Mouse (Mus musculus): ENCODE measurements around the gene Akap12. TPM values are rescaled to one million over a fixed set of nuclear protein-coding genes. Genes with fewer than 3 reads are reported as not detected.

The Akap12 gene
- polyA plus RNA-seq, 1 experiment from 2014 or later = 67.9 TPM

DNA sequence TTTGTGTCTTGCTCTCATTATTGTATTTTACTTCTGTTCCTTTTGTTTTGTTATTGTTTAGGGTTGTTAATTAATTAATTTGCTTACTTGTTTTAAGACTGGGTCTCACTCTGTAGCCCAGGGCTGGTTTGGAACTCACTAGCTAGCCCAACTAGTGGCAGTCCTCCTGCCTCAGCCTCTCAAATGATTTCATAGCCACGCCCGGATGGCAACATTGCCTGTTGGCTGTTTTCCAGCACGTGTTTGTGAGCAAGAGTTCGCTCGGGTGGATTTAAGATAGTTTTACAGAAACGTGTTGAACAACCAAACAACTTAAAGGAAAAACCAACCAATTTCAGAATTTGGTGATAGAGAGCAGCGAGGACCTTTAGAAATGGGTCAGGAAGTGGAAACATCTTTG is 1.3 kb downstream of the Akap12 start:
- Histone ChIP-seq H3K27ac (replicated peaks; ENCODE audit: low read depth, low read length) (no peak overlapping the region), H3K36me3 (ENCODE audit: control insufficient read depth, insufficient read depth, low read length) (no peaks in the 10 kb centered on the region), H3K27me3 (replicated peaks; ENCODE audit: control insufficient read depth, insufficient read depth, low read length) (no peaks in the 10 kb centered on the region), H3K4me3 (ENCODE audit: low read depth, low read length) (peak overlapping the region; percentile 69), H3K4me1 (ENCODE audit: control insufficient read depth, insufficient read depth, low read length) (peaks cover 3% of the 10 kb centered on the region; the same call in 1 of the 2 replicates), H3K9me3 (ENCODE audit: control insufficient read depth, low read length) (no peaks in the 10 kb centered on the region), H3K4me2 (ENCODE audit: low read depth, low read length) (peak overlapping the region; percentile 96), H3K9ac (ENCODE audit: low read depth, low read length) (no peak overlapping the region)
- WGBS = 82% methylated on average over 7 of the region's 7 CpGs
- DNase-seq (ENCODE audit: low spot score) (no peak), ATAC-seq (ENCODE audit: low read depth) (no peak)

DNA sequence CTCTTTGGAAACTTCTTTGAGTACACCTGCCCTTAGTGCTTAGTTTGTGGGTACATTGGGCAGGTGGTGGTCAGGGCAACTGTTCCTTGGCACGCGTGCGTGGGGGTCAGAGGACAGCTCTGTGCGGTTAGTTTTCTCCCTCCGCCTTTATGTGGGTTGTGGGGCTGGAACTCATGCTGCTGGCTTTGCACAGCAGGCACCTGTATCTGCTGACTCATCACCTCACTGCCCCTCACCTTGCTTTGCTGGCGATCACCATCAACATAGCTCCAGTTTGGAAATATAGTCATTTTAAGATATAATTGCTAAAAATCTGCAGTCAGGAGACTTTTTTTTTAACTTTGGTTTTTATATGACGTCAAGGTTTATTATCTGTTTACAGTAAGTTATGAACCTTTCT is 2.0 kb downstream of the Akap12 start:
- Histone ChIP-seq H3K9me3 (ENCODE audit: control insufficient read depth, low read length) (no peaks in the 10 kb centered on the region), H3K9ac (ENCODE audit: low read depth, low read length) (no peak overlapping the region), H3K4me3 (ENCODE audit: low read depth, low read length) (no peak overlapping the region), H3K4me1 (ENCODE audit: control insufficient read depth, insufficient read depth, low read length) (peaks cover 3% of the 10 kb centered on the region; the same call in 1 of the 2 replicates), H3K27me3 (replicated peaks; ENCODE audit: control insufficient read depth, insufficient read depth, low read length) (no peaks in the 10 kb centered on the region), H3K4me2 (ENCODE audit: low read depth, low read length) (peak overlapping the region; percentile 96; the same call in 1 of the 2 replicates), H3K27ac (replicated peaks; ENCODE audit: low read depth, low read length) (no peak overlapping the region), H3K36me3 (ENCODE audit: control insufficient read depth, insufficient read depth, low read length) (no peaks in the 10 kb centered on the region)
- DNase-seq (ENCODE audit: low spot score) (no peak), ATAC-seq (ENCODE audit: low read depth) (no peak)
- WGBS = 96% methylated on average over 7 of the region's 7 CpGs

DNA sequence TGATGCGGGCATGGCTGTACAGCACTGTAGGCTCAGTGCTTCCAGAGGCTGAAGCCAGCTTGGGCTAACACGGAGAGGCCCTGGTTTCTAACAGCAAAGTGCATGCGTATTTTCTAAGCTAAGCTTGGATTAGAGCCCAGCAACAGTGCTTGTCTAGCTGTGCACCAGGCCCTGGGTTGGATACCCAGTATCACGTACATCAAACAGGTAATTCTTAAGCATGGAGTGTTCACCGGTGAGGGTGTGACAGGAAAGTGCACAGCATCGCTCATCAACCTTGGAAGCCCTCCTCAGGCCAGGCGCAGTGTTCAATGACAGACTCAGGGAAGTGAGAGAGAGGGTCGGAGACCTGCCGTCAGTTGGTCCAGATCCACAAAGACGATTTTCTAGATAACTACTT is 9.4 kb downstream of the Akap12 start:
- Histone ChIP-seq H3K9ac (ENCODE audit: low read depth, low read length) (no peak overlapping the region), H3K27me3 (replicated peaks; ENCODE audit: control insufficient read depth, insufficient read depth, low read length) (no peaks in the 10 kb centered on the region), H3K9me3 (ENCODE audit: control insufficient read depth, low read length) (no peaks in the 10 kb centered on the region), H3K4me3 (ENCODE audit: low read depth, low read length) (no peak overlapping the region), H3K27ac (replicated peaks; ENCODE audit: low read depth, low read length) (no peak overlapping the region), H3K4me2 (ENCODE audit: low read depth, low read length) (no peak overlapping the region), H3K36me3 (ENCODE audit: control insufficient read depth, insufficient read depth, low read length) (no peaks in the 10 kb centered on the region), H3K4me1 (ENCODE audit: control insufficient read depth, insufficient read depth, low read length) (no peaks in the 10 kb centered on the region)
- no peak for ATAC-seq (ENCODE audit: low read depth)
- WGBS = 83% methylated on average over 10 of the region's 10 CpGs
- DNase-seq (ENCODE audit: low spot score) = peak; percentile 3

DNA sequence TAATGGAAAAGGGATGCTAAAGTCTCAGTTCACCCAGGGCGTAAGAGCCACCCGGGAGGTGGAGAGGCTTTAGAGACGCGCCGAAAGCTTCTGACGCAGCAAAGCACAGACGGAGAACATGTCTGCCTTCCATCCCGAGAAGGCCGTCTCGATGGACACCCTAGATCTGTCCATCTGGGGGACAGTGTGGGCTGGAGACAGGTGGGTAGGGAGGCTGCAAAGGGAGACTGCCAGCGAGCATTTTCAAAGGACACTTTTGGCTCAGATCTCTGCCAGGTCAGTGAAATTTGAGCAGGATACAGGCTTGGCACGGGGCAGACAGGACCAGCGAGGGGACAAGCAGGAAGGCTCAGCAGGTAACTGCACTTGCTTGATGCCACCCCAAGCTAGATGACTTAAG is 9.9 kb downstream of the Akap12 start:
- WGBS = 84% methylated on average over 13 of the region's 13 CpGs
- no peak overlapping the region for H3K4me3 ChIP-seq (ENCODE audit: low read depth, low read length)
- H3K9me3 ChIP-seq (ENCODE audit: control insufficient read depth, low read length) = no peaks in the 10 kb centered on the region
- H3K27ac ChIP-seq (replicated peaks; ENCODE audit: low read depth, low read length) = no peak overlapping the region
- no peak overlapping the region for H3K9ac ChIP-seq (ENCODE audit: low read depth, low read length)
- H3K36me3 ChIP-seq (ENCODE audit: control insufficient read depth, insufficient read depth, low read length) = no peaks in the 10 kb centered on the region
- no peaks in the 10 kb centered on the region for H3K4me1 ChIP-seq (ENCODE audit: control insufficient read depth, insufficient read depth, low read length)
- H3K4me2 ChIP-seq (ENCODE audit: low read depth, low read length) = no peak overlapping the region
- ATAC-seq (ENCODE audit: low read depth) = no peak
- no peaks in the 10 kb centered on the region for H3K27me3 ChIP-seq (replicated peaks; ENCODE audit: control insufficient read depth, insufficient read depth, low read length)
- DNase-seq (ENCODE audit: low spot score) = no peak

DNA sequence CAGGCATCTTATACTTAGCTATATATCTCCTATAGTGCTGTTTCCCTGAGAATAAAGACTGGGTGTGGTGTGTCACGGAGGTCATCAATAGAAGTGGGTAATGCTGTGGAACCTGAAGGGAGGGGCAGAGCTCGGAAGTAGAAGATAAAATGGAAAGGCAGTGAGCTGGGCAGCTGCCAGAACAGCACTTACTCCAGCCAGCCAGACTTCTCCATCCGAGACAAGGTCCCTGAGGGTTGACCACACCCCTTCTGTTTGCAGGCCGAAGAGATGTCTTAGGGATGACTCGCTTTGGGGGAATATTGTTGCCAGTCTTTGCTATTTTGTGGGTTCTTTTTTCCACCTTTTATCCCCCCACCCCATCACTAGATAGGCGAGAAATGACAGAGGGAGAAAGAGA is 11.9 kb downstream of the Akap12 start:
- H3K4me3 ChIP-seq (ENCODE audit: low read depth, low read length) = no peak overlapping the region
- ATAC-seq (ENCODE audit: low read depth) (no peak), DNase-seq (ENCODE audit: low spot score) (peak; percentile 39)
- no peaks in the 10 kb centered on the region for H3K4me1 ChIP-seq (ENCODE audit: control insufficient read depth, insufficient read depth, low read length)
- H3K9ac ChIP-seq (ENCODE audit: low read depth, low read length) = no peak overlapping the region
- H3K36me3 ChIP-seq (ENCODE audit: control insufficient read depth, insufficient read depth, low read length) = no peaks in the 10 kb centered on the region
- H3K9me3 ChIP-seq (ENCODE audit: control insufficient read depth, low read length) = no peaks in the 10 kb centered on the region
- no peaks in the 10 kb centered on the region for H3K27me3 ChIP-seq (replicated peaks; ENCODE audit: control insufficient read depth, insufficient read depth, low read length)
- WGBS = 50% methylated on average over 6 of the region's 6 CpGs
- H3K27ac ChIP-seq (replicated peaks; ENCODE audit: low read depth, low read length) = no peak overlapping the region
- H3K4me2 ChIP-seq (ENCODE audit: low read depth, low read length) = no peak overlapping the region

DNA sequence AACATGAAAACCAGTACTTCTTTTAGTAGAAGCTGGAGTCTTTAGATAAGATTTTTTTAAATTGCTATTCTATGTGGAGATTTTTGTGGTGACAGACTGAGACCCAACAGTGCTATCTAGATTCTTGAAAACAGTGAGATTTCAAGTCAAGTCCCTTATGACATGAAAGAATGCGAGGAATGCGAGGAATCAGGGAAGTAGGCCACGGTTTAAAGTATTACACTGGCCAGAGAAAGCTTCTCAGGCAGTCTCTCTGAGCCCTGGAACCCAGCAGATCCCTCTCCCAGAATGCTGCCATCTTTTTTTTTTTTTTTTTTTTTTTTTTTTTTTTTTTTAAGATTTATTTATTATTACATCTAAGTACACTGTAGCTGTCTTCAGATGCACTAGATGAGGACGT is 16.2 kb downstream of the Akap12 start:
- no peak for ATAC-seq (ENCODE audit: low read depth)
- H3K27me3 ChIP-seq (replicated peaks; ENCODE audit: control insufficient read depth, insufficient read depth, low read length) = no peaks in the 10 kb centered on the region
- no peak overlapping the region; the same call in 1 of the 2 replicates for H3K27ac ChIP-seq (replicated peaks; ENCODE audit: low read depth, low read length)

DNA sequence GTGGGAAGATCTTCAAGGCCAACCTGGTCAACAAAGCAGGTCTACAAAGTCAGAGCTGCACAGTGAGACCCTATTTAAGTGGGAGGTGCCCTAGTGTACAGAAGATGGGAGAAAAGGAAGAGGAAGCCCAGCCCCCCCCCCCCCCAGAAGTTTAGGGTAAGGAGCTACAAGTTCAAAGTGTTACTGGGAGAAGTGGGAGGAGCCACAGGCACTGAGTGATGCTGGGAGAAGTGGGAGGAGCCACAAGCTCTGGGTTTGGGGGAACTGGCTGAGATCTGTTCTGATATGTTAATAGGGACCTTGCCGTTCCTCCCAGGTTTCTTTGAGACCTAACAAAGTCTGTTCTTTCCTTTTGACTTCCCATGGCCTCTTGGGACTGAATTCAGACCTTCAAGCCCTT is 18.6 kb downstream of the Akap12 start:
- DNase-seq (ENCODE audit: low spot score) (no peak), ATAC-seq (ENCODE audit: low read depth) (no peak)
- no peak overlapping the region for H3K4me2 ChIP-seq (ENCODE audit: low read depth, low read length)
- H3K9me3 ChIP-seq (ENCODE audit: control insufficient read depth, low read length) = no peaks in the 10 kb centered on the region
- H3K4me3 ChIP-seq (ENCODE audit: low read depth, low read length) = no peak overlapping the region
- WGBS = 89% methylated on average over 1 of the region's 1 CpGs
- no peaks in the 10 kb centered on the region for H3K4me1 ChIP-seq (ENCODE audit: control insufficient read depth, insufficient read depth, low read length)
- H3K27me3 ChIP-seq (replicated peaks; ENCODE audit: control insufficient read depth, insufficient read depth, low read length) = no peaks in the 10 kb centered on the region
- H3K9ac ChIP-seq (ENCODE audit: low read depth, low read length) = no peak overlapping the region
- no peak overlapping the region for H3K27ac ChIP-seq (replicated peaks; ENCODE audit: low read depth, low read length)
- H3K36me3 ChIP-seq (ENCODE audit: control insufficient read depth, insufficient read depth, low read length) = no peaks in the 10 kb centered on the region

More for the DNA sequence above, 16.2 kb downstream of the Akap12 start:
- H3K4me2 ChIP-seq (ENCODE audit: low read depth, low read length) = no peak overlapping the region
- no peaks in the 10 kb centered on the region for H3K9me3 ChIP-seq (ENCODE audit: control insufficient read depth, low read length)
- WGBS = 36% methylated on average over 4 of the region's 4 CpGs
- no peak overlapping the region for H3K4me3 ChIP-seq (ENCODE audit: low read depth, low read length)
- DNase-seq (ENCODE audit: low spot score) = peak; percentile 52
- H3K9ac ChIP-seq (ENCODE audit: low read depth, low read length) = no peak overlapping the region
- no peaks in the 10 kb centered on the region for H3K4me1 ChIP-seq (ENCODE audit: control insufficient read depth, insufficient read depth, low read length)
- H3K36me3 ChIP-seq (ENCODE audit: control insufficient read depth, insufficient read depth, low read length) = no peaks in the 10 kb centered on the region

DNA sequence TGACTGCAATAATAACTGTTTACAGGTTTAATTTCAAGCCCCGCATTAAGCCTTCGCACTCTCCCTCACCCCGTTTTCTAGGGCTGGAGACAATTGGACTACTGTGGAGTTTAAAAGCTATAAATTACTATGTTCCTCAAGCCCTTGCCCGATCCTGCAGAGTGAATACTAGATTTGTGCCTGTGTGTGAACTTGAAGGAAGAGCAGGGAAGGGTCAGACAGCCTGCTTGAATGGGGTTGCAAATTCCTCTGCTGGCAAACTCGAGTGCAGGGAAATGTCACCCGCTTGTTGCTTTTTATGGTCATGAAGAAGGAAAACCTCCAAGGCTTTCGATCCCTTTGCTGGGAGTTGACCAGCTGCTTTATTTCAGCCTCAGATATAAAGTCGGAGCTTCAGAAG is 19.6 kb downstream of the Akap12 start:
- Histone ChIP-seq H3K4me1 (ENCODE audit: control insufficient read depth, insufficient read depth, low read length) (no peaks in the 10 kb centered on the region), H3K9me3 (ENCODE audit: control insufficient read depth, low read length) (no peaks in the 10 kb centered on the region), H3K36me3 (ENCODE audit: control insufficient read depth, insufficient read depth, low read length) (no peaks in the 10 kb centered on the region), H3K27me3 (replicated peaks; ENCODE audit: control insufficient read depth, insufficient read depth, low read length) (no peaks in the 10 kb centered on the region), H3K4me3 (ENCODE audit: low read depth, low read length) (no peak overlapping the region), H3K27ac (replicated peaks; ENCODE audit: low read depth, low read length) (no peak overlapping the region), H3K4me2 (ENCODE audit: low read depth, low read length) (no peak overlapping the region), H3K9ac (ENCODE audit: low read depth, low read length) (no peak overlapping the region)
- DNase-seq (ENCODE audit: low spot score) (no peak), ATAC-seq (ENCODE audit: low read depth) (no peak)
- WGBS = 56% methylated on average over 8 of the region's 8 CpGs

DNA sequence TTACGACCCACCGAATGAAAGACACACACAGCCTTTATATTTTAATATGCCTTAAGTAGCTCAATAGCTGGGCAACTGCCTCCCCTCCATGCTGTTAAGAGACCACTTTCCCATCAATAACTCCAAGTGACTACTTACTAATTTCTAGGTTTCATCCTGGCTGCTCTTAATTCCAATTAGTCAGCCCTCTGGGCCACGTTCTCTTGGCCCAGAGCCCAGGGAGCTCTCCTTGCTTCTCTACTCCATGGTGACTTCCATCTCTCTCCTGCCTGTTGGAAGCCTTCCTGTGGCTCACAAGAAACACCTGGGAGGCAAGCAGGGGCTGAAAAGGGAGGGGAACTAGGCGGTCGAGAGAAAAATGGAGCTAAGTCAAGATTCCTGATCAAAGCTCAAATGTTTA is 23.0 kb downstream of the Akap12 start:
- Histone ChIP-seq H3K27me3 (replicated peaks; ENCODE audit: control insufficient read depth, insufficient read depth, low read length) (no peaks in the 10 kb centered on the region), H3K36me3 (ENCODE audit: control insufficient read depth, insufficient read depth, low read length) (no peaks in the 10 kb centered on the region), H3K4me1 (ENCODE audit: control insufficient read depth, insufficient read depth, low read length) (no peaks in the 10 kb centered on the region), H3K9me3 (ENCODE audit: control insufficient read depth, low read length) (no peaks in the 10 kb centered on the region), H3K9ac (ENCODE audit: low read depth, low read length) (no peak overlapping the region), H3K4me2 (ENCODE audit: low read depth, low read length) (no peak overlapping the region), H3K4me3 (ENCODE audit: low read depth, low read length) (no peak overlapping the region), H3K27ac (replicated peaks; ENCODE audit: low read depth, low read length) (no peak overlapping the region)
- DNase-seq (ENCODE audit: low spot score) = peak; percentile 11
- 38% methylated on average over 5 of the region's 5 CpGs for WGBS
- no peak for ATAC-seq (ENCODE audit: low read depth)

All from embryonic facial prominence, embryonic 14.5 days (tissue).